Mouse (Mus musculus) spleen, adult 2 months (tissue): ENCODE results near the gene Sec22c.

Experiments used
- CTCF ChIP-seq: fragments of 200-500 bp; IDR thresholded peaks from 2 replicates; pipeline ENCODE4 v1.5.1; 2011; ENCODE audit warnings: mild to moderate bottlenecking, inconsistent platforms; ENCODE audit not compliant: insufficient read depth, insufficient read length, insufficient replicate concordance; ENCODE audit errors: extremely low read depth
- POLR2A ChIP-seq: fragments of 200-500 bp; IDR thresholded peaks from 2 replicates; pipeline ENCODE4 v1.6.1; 2011; ENCODE audit warnings: low read depth, low read length, inconsistent platforms

GRCm38 (mm10) chr9:121706029-121706675 lies 862 bp upstream of the Sec22c start:
- TF ChIP-seq CTCF (no peak), POLR2A (no peak)
